Mouse (Mus musculus): ENCODE results near the gene Hmx1. TPM values are rescaled to one million over a fixed set of nuclear protein-coding genes. Genes with fewer than 3 reads are reported as not detected.

Hmx1 gene
- not detected in 2 replicates for polyA plus RNA-seq (2012)

DNA sequence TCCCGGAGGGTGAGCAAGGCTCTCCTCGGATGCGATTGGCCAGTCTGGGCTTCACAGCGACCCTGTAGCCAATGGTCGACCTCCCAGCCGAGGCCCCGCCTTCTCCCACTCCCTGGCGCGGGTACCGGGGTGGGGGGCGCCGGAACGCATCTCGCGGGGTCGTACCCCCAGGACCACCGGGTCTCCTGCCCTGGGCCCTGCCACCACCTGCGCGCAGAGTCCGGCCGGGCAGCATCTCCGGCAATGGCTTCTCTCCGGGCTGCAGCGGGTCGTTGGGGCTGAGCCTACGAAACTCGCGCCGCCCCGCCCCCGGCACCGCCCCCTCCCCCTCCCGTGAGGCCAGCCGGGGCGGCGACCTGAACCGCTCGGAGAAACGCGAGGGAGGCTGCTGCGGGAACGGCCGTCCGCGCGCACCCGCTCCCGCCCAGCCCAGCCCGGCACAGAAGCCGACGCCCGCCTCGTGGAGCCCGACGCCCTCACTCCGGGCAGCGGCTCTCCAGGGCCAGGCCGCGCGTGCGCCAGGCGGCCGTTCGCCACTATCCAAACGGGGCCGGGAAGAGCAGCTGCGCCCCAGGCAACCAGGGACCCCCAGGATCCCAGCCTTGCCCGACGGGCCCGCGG is at the start of gene Hmx1:
TSS of gene Hmx1 (plus strand) at position 618 of the 621 bp plus-strand sequence.
- TF ChIP-seq GATA1 (IDR thresholded peaks at IDR 0.05; ENCODE audit: low read length) = no peak

DNA sequence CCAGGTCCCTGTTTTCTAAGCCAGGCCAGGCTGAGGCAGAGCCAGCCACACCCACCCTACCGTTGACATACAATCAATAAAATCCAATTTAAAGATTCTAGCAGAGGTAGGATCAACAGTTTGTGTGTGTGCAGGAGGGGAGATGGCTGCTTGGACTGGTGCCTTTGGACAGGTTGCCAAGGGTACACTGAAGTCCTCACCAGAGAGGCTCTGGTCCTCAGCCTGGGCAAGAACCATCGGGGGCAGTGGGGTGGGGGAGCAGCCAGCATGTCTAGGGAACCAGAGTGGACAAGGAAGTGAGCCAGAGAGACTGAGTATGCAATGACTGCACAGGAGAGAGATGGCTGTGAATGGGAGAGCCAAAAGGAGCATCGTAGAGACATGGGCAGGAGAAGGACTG is 43.8 kb upstream of the Hmx1 start:
- TF ChIP-seq GATA1 (IDR thresholded peaks at IDR 0.05; ENCODE audit: low read length) = no peak

DNA sequence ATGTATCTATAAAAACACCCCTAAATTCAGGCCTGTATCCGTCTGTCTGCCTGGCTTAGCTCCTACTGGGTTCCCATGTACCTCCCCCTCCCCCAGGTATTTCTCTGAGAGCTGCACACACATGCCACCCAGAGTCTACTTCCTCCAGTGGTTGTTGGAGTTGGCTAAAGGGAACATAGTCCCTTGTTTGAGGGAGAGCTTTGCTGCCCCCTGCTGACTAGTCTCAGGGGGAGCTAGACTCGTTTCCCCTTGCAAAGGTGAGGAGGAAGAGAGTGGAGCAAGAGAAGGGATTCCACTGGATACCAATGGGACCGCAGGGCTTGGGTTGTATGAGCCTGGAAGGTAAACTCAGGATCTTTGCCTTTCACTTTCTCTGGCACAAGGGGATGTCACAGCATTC is 40.1 kb upstream of the Hmx1 start:
- no peak for TF ChIP-seq GATA1 (IDR thresholded peaks at IDR 0.05; ENCODE audit: low read length)

DNA sequence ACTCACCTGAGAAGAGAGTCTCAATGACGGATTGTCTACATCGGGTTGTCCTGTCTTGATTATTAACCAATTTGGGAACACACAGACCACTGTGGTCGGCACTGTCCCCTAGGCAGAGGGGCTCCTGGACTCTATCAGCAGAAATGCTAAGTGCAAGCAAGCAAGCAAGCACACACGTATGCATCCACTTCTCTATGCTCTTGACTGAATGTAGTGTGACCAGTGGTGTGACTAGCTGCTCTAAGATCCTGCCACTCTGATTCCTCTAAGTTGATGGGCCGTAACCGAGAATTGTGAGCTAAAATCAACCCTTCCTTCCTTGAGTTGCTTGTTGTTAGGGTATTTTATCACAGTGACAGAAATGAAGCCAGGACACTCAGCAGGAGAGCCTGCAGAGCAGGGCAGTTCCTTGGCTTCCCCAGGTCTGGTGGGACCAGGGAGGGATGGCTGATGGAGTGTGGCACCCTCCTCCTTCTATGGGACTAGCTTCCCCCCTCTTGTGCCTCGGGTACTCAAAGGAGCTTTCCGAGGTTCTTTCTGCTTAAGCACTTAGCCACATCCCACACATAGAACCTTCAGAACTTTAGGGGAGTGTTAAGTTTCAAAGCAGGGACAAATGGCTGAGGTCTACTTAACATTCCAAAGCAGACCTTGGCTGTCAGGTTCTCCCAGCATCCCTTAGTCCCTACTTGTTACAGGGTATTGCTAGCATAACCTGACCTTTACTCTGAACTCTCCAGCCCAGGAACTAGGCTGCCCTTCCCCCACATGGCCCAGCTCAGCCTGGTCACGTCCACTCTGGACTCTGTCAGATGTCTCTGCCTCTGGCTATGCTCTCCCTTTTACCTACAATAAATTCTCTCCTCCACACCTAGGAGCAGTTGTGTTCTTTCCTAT is 31.1 kb upstream of the Hmx1 start:
- TF ChIP-seq GATA1 (IDR thresholded peaks at IDR 0.05; ENCODE audit: low read length) = no peak

DNA sequence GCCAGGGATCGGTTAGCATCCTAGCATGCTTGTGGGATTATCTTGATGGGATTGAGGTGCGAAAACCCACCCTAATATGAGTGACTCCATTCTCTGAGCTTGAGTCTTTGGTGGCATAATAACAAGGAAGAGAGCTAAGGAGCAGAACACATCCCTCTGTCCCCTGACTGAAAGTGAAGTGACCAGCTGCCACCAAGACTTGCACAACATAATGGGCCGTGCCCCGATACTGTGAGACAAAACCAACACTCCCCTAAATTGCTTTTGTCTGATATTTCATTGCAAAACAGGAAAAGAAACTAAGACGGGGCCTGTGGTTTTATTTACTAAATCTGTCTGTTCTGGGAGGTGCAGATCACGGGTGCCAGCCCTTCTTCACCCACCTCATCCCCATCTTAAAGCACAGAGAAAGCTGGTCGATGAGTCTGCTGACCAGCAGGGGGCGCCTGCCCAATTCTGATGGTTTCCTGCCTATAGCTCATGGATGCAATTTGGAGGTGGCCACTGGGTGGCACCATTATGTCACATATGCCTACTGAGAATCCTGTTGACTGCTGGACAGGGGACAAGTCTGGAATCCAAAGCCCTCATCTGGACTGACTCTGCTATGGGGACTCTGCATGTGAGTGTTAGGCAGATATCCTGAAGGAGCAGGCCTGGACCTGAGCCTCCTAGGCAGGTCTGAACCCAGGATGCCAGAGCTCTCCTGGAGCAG is 27.2 kb upstream of the Hmx1 start:
- no peak for TF ChIP-seq GATA1 (IDR thresholded peaks at IDR 0.05; ENCODE audit: low read length)

DNA sequence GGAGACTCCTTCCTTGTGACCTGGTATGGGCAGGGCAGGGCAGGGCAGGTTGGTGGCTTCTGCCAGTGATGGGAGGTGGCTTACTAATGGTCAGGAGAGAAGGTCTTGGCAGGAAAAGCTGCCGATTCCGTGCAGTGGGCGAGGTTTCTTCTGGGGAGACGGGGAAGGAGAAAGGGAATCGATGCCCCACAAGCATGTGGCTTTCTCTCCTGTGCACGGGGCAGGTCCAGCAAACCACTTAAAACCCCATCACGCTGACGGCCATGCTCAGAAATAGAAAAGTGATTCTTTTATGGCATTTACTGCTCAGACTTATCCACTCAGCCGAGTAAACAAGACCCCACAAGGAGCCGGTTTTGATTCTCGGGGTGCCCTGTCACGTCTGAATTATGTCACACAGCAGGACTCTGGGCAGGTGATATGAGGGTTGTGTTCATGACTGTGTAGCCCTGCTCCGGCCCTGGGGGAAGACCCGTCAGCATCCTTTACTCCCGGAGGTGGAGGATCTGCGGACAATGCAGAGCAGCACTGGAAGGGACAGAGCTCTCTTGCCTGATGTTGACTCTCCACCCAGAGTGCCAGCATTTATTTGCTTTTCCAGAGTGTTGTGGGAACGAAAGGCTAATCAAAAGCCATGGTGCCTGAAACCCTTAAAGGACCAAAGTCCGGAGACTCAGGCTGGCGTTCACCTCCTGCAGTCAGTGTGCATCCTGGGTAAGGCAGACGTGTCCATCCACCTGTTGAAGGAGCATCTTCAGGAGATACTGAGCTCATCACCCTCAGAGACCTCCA is 22.5 kb upstream of the Hmx1 start:
- TF ChIP-seq GATA1 (IDR thresholded peaks at IDR 0.05; ENCODE audit: low read length) = no peak

DNA sequence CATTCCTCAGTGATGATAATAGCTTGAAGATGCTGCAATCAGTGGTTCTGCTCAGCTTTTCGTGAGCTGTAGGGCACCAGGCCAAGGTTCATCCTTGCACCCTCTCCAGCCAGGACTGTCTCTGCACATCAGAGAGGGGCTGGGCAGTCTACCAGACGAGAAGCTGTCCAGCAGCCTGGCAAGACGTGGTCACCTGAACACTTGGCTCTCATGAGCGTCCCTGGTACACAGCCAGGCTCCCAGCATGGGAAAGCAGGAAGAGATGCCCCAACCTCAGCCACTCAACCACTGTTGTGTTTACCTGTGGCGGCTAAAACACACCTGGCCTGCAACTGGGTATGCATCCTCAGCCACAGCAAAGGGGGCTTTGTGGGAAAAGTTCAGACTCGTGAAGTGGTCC is 20.0 kb upstream of the Hmx1 start:
- TF ChIP-seq GATA1 (IDR thresholded peaks at IDR 0.05; ENCODE audit: low read length) = no peak

DNA sequence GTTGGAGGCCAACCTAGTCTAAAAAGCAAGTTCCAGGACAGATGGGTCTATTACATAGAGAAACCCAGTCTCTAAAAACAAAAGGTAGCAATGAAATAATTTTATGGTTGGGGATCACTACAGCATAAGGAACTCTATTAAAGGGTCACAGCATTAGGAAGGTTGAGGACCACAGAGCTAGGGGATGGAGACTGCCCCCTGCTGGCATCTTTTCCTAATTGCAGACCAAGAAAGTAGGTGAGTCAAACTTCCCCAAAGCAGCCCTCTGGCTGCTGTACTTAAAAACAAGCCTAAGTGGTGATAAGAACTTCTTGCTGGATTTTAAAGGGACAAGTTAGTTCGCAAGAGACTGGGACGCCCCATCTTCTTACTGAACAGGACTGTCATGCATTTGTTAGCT is 9.8 kb upstream of the Hmx1 start:
- TF ChIP-seq GATA1 (IDR thresholded peaks at IDR 0.05; ENCODE audit: low read length) = no peak

DNA sequence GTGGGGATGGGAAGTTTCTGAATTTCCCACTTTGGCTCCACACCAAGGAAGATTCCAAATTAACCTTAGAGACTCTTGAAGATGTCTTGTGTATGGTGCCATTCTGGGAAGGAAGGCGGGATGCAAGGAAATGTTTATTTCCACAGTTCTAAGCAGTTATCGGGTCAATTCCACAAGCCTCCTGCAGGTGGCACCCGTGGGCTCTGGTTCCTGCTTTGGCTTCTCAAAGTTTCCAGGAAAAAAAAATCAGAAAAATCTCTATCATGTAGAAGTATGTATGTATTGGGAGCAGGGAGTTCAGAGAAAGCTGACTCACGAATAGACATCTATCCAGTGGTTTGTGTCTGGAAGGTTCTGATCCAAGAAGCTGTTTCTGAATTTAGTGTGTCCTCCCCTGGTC is 9.1 kb upstream of the Hmx1 start:
- no peak for TF ChIP-seq GATA1 (IDR thresholded peaks at IDR 0.05; ENCODE audit: low read length)

DNA sequence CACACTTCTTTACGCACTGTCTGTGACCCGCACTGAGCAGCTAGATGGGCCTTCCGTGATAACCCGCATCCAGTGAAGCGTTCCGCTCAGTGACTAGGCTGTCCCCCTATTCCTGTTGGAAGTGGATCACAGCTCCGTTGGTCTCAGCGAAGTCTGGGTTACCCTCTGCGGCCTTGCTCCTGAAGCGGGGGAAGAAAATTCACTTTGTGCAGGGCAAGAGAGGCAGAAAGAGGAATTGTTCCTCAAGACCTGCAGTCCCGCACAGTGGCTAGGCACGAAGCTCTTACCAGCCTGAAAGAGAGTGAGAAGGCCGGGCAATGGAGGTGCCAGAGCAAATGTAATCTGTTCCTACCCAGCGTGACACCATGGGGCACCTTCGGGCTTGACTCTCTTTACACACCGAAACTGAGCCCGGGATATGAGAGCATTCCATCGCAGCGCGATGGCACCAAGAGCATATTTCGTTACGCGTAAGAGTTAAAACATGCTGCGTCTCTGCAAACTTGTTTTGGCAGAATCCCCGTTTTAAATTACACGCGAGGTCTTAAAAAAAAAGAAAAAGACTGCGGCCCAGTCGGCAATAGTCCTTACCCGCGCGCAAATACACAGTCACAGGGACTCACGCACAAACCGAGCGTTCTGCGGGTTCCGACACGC is 946 bp upstream of the Hmx1 start:
- no peak for TF ChIP-seq GATA1 (IDR thresholded peaks at IDR 0.05; ENCODE audit: low read length)

DNA sequence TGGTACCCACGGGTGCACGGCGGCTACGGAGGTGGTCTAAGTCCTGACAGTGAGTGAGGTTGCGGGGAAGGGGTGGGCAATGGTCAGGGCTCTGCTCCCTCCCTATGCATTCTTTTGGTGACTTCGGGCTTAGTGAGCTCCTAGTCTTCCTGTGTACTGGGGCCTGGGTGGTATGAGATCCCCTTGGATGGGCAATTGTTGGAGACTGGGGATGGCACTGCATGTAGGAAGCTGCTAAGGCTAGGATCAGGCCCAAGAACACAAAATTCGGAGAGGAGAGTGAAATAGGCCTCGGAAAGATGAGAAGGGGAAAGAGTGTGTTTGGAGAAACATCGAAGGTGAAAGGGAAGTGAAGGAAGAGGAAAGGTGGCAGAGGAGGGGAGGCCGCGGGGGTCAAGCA is 533 bp downstream of the Hmx1 start:
- TF ChIP-seq GATA1 (IDR thresholded peaks at IDR 0.05; ENCODE audit: low read length) = no peak

DNA sequence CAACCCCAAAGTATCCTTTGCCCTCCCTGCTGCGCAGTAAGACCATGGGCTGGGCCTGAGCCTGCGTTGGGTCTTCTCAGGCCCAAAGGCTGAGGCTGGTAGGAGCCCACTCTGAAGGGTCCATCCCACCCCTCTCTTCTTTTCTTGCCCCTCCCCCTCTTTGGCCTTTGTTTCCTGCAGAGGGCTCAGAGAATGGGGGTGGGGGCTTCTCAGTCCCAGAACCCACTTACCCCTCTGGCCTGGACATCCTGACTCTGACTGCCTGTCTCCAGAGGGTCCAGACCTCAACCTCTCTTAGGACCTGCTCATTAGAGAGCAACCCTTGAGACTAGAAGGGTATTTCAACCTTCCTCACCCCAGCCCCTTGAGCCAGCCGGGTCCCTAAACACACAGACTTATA is 1.0 kb downstream of the Hmx1 start:
- TF ChIP-seq GATA1 (IDR thresholded peaks at IDR 0.05; ENCODE audit: low read length) = no peak

DNA sequence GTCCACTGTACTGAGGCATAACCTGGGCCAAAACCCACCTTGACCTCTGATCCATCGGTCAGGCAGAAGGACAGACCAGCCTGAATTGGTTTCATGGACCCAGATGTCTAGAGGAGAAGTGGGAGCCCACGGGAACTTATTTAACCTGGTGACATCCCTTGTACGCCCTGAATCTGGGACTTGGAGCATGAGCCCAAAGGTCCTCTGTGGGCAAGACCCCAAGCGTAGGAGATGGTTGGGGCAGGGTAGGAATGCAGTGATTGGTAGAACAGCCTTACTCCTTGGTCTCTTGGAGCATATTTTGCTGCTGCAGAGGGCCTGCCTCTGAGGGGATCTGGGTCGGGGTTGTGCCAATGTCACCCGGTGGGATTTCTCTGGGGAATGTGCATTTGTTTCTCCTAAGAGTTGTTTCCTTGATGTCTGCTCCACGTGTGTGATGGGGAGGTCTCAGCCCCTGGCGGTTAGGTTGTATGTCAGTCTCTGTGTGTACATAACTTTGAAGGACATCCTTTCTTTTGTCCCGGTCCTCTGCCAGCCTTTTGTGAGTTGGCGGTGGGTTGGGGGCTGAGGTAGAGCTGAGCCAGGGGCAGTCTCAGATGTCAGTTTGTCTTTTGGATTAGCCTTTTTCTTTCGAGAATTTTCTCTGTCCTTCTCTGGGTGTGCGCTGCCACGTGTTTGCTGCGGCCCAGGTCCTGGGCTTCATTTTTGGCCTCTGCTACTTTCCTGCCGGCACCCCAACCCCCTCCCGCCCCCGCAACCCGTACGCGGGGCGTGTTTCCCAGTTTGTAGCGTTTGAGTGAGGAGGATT is 2.1 kb downstream of the Hmx1 start:
- no peak for TF ChIP-seq GATA1 (IDR thresholded peaks at IDR 0.05; ENCODE audit: low read length)

DNA sequence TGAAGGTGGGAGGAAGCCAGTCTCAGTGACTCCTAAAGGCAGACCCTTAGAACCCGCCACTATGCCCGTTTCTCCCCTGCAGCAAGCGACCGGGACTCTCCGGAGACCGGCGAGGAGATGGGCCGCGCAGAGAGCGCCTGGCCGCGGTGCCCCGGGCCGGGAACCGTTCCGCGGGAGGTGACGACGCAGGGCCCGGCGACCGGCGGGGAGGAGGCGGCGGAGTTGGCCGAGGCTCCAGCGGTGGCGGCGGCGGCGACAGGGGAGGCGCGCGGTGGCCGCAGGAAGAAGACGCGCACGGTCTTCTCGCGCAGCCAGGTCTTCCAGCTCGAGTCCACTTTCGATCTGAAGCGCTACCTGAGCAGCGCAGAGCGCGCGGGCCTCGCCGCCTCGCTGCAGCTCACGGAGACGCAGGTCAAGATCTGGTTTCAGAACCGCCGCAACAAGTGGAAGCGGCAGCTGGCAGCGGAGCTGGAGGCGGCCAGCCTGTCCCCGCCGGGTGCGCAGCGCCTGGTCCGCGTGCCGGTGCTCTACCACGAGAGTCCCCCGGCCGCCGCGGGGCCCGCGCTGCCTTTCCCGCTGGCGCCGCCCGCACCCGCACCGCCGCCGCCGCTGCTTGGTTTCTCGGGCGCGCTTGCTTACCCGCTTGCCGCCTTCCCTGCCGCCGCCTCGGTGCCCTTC is 2.9 kb downstream of the Hmx1 start:
- TF ChIP-seq GATA1 (IDR thresholded peaks at IDR 0.05; ENCODE audit: low read length) = no peak

All from G1E-ER4 (cell line).